Mouse (Mus musculus): ENCODE data around the gene Abcc8. TPM values are rescaled to one million over a fixed set of nuclear protein-coding genes. Genes with fewer than 3 reads are reported as not detected.

The Abcc8 gene
- polyA plus RNA-seq, 2 experiments, result 0.13 TPM

- no peaks in the 10 kb centered on the region for H3K27me3 ChIP-seq (ENCODE audit: control insufficient read depth, insufficient read depth, low read length)
- H3K36me3 ChIP-seq (replicated peaks; ENCODE audit: control insufficient read depth, insufficient read depth, low read depth), result no peaks in the 10 kb centered on the region
- H3K9ac ChIP-seq (replicated peaks), result no peak overlapping the region
- H3K27ac ChIP-seq, result no peak overlapping the region
- no peak overlapping the region for H3K4me2 ChIP-seq (ENCODE audit: low read depth)
- H3K9me3 ChIP-seq (ENCODE audit: control insufficient read depth, low read length), result no peaks in the 10 kb centered on the region
- ATAC-seq (ENCODE audit: insufficient read depth), result no peak
- TF ChIP-seq CTCF (IDR thresholded peaks at IDR 0.05; ENCODE audit: low read depth), result no peak
- TF ChIP-seq EP300 (IDR thresholded peaks at IDR 0.05; ENCODE audit: low read depth), result no peak
- no peak for DNase-seq (ENCODE audit: low read depth in 3 of 3, low spot score in 3 of 3)
- no peak overlapping the region for H3K4me3 ChIP-seq (ENCODE audit: insufficient read depth in 1 of 2, low read depth in 2 of 2, low read length in 2 of 2)
- H3K4me1 ChIP-seq (replicated peaks; ENCODE audit: control insufficient read depth in 2 of 2, insufficient read depth in 2 of 2, low read length in 1 of 2), result peaks cover 0 to 3% of the 10 kb centered on the region in 2 experiments; a peak in 1 of 4 replicates
- WGBS (ENCODE audit: insufficient replicate concordance), result 66% methylated on average over 11 of the region's 11 CpGs
Measured at GRCm38 (mm10) chr7:46125340-46125739, 54.5 kb downstream of the Abcc8 start.

GRCm38 (mm10) chr7:46124460-46124859 is 55.4 kb downstream of the Abcc8 start:
- 57% methylated on average over 6 of the region's 6 CpGs for WGBS (ENCODE audit: insufficient replicate concordance)
- no peak overlapping the region for H3K4me3 ChIP-seq (ENCODE audit: insufficient read depth in 1 of 2, low read depth in 2 of 2, low read length in 2 of 2)
- no peak overlapping the region for H3K9ac ChIP-seq (replicated peaks)
- DNase-seq (ENCODE audit: low read depth in 3 of 3, low spot score in 3 of 3) (no peak), ATAC-seq (ENCODE audit: insufficient read depth) (no peak)
- H3K36me3 ChIP-seq (replicated peaks; ENCODE audit: control insufficient read depth, insufficient read depth, low read depth), result no peaks in the 10 kb centered on the region
- no peak for TF ChIP-seq EP300 (IDR thresholded peaks at IDR 0.05; ENCODE audit: low read depth)
- no peak for TF ChIP-seq CTCF (IDR thresholded peaks at IDR 0.05; ENCODE audit: low read depth)
- no peaks in the 10 kb centered on the region for H3K9me3 ChIP-seq (ENCODE audit: control insufficient read depth, low read length)
- peaks cover 0 to 3% of the 10 kb centered on the region in 2 experiments; a peak in 1 of 4 replicates for H3K4me1 ChIP-seq (replicated peaks; ENCODE audit: control insufficient read depth in 2 of 2, insufficient read depth in 2 of 2, low read length in 1 of 2)
- H3K27ac ChIP-seq, result no peak overlapping the region
- H3K27me3 ChIP-seq (ENCODE audit: control insufficient read depth, insufficient read depth, low read length), result no peaks in the 10 kb centered on the region
- no peak overlapping the region for H3K4me2 ChIP-seq (ENCODE audit: low read depth)

GRCm38 (mm10) chr7:46122964-46123363 is 56.9 kb downstream of the Abcc8 start:
- H3K36me3 ChIP-seq (replicated peaks; ENCODE audit: control insufficient read depth, insufficient read depth, low read depth), result no peaks in the 10 kb centered on the region
- H3K27ac ChIP-seq, result no peak overlapping the region
- H3K9ac ChIP-seq (replicated peaks), result no peak overlapping the region
- no peaks in the 10 kb centered on the region for H3K9me3 ChIP-seq (ENCODE audit: control insufficient read depth, low read length)
- no peak overlapping the region for H3K4me2 ChIP-seq (ENCODE audit: low read depth)
- 41% methylated on average over 4 of the region's 4 CpGs for WGBS (ENCODE audit: insufficient replicate concordance)
- H3K27me3 ChIP-seq (ENCODE audit: control insufficient read depth, insufficient read depth, low read length), result no peaks in the 10 kb centered on the region
- DNase-seq (ENCODE audit: low read depth in 3 of 3, low spot score in 3 of 3) (no peak), ATAC-seq (ENCODE audit: insufficient read depth) (no peak)
- no peak overlapping the region for H3K4me3 ChIP-seq (ENCODE audit: insufficient read depth in 1 of 2, low read depth in 2 of 2, low read length in 2 of 2)
- no peak for TF ChIP-seq CTCF (IDR thresholded peaks at IDR 0.05; ENCODE audit: low read depth)
- no peak for TF ChIP-seq EP300 (IDR thresholded peaks at IDR 0.05; ENCODE audit: low read depth)
- H3K4me1 ChIP-seq (replicated peaks; ENCODE audit: control insufficient read depth in 2 of 2, insufficient read depth in 2 of 2, low read length in 1 of 2), result peaks cover 0 to 3% of the 10 kb centered on the region in 2 experiments; a peak in 1 of 4 replicates

- Histone ChIP-seq H3K36me3 (replicated peaks; ENCODE audit: control insufficient read depth, insufficient read depth, low read depth) (no peaks in the 10 kb centered on the region), H3K4me1 (replicated peaks; ENCODE audit: control insufficient read depth in 2 of 2, insufficient read depth in 2 of 2, low read length in 1 of 2) (no peaks in the 10 kb centered on the region), H3K4me2 (ENCODE audit: low read depth) (no peak overlapping the region), H3K9me3 (ENCODE audit: control insufficient read depth, low read length) (no peaks in the 10 kb centered on the region), H3K27ac (no peak overlapping the region), H3K27me3 (ENCODE audit: control insufficient read depth, insufficient read depth, low read length) (no peaks in the 10 kb centered on the region), H3K9ac (replicated peaks) (no peak overlapping the region), H3K4me3 (ENCODE audit: insufficient read depth in 1 of 2, low read depth in 2 of 2, low read length in 2 of 2) (no peak overlapping the region)
- WGBS (ENCODE audit: insufficient replicate concordance), result 82% methylated on average over 16 of the region's 16 CpGs
- DNase-seq (ENCODE audit: low read depth in 3 of 3, low spot score in 3 of 3) (no peak), ATAC-seq (ENCODE audit: insufficient read depth) (no peak)
- no peak for TF ChIP-seq CTCF (IDR thresholded peaks at IDR 0.05; ENCODE audit: low read depth)
- no peak for TF ChIP-seq EP300 (IDR thresholded peaks at IDR 0.05; ENCODE audit: low read depth)
Measured at GRCm38 (mm10) chr7:46117035-46117434, 62.8 kb downstream of the Abcc8 start.

- no peaks in the 10 kb centered on the region for H3K36me3 ChIP-seq (replicated peaks; ENCODE audit: control insufficient read depth, insufficient read depth, low read depth)
- no peak for DNase-seq (ENCODE audit: low read depth in 3 of 3, low spot score in 3 of 3)
Measured at GRCm38 (mm10) chr7:46116118-46116581, 63.7 kb downstream of the Abcc8 start.

More at GRCm38 (mm10) chr7:46116118-46116581, 63.7 kb downstream of the Abcc8 start:
- no peaks in the 10 kb centered on the region for H3K27me3 ChIP-seq (ENCODE audit: control insufficient read depth, insufficient read depth, low read length)
- ATAC-seq (ENCODE audit: insufficient read depth), result no peak
- no peak overlapping the region for H3K4me2 ChIP-seq (ENCODE audit: low read depth)
- no peak overlapping the region for H3K9ac ChIP-seq (replicated peaks)
- H3K27ac ChIP-seq, result no peak overlapping the region
- H3K9me3 ChIP-seq (ENCODE audit: control insufficient read depth, low read length), result no peaks in the 10 kb centered on the region
- no peak for TF ChIP-seq EP300 (IDR thresholded peaks at IDR 0.05; ENCODE audit: low read depth)
- no peak for TF ChIP-seq CTCF (IDR thresholded peaks at IDR 0.05; ENCODE audit: low read depth)
- WGBS (ENCODE audit: insufficient replicate concordance), result 38% methylated on average over 10 of the region's 10 CpGs
- H3K4me1 ChIP-seq (replicated peaks; ENCODE audit: control insufficient read depth in 2 of 2, insufficient read depth in 2 of 2, low read length in 1 of 2), result no peaks in the 10 kb centered on the region
- H3K4me3 ChIP-seq (ENCODE audit: insufficient read depth in 1 of 2, low read depth in 2 of 2, low read length in 2 of 2), result no peak overlapping the region
